Comparison of ENCODE assay signal across 13 mouse cellular contexts in genomic region chr17:12160984-12161764, GRCm38 (mm10). TPM values are rescaled to one million over a fixed set of nuclear protein-coding genes. Genes with fewer than 3 reads are reported as not detected.
A peak's percentile ranks its signal among the peaks of the same experiment; 100 is the strongest.
DNase-seq lines count a peak whose midpoint lies in the region; ATAC-seq lines count a peak whose summit lies in the region.
"Had no signal": no experiment of that assay in that cellular context is flagged by ENCODE, and none has a peak within 500 bp of the region (broad histone marks: within the 10 kb centered on the region; RNA-seq: fewer than 3 reads in every experiment).

No protein-coding gene starts in this region.

- peaks cover 76% of the 10 kb centered on the region for H3K36me3 ChIP-seq in liver, embryonic 12.5 days

- peak; percentile 57 for DNase-seq in gastrocnemius, adult 18-20 months (ENCODE audit: low spot score)
- no peak for DNase-seq in gastrocnemius, adult 8-10 months (ENCODE audit: low spot score in 2 of 2)
- DNase-seq in liver, result no peak
- DNase-seq in adrenal gland, adult 2 months, result peak; percentile 80
- peak; percentile 66 for DNase-seq in lung, postnatal 36 days
- no peak for DNase-seq in spleen, adult 12 weeks (ENCODE audit: low spot score)
- no peak for DNase-seq in retina, embryonic 14.5 days (ENCODE audit: low spot score)
- DNase-seq: right cerebral cortex, postnatal 4 days; thymus, adult 18-20 months had no signal

- no peak for ATAC-seq in liver, embryonic 12.5 days
- ATAC-seq: intestine, postnatal 0 days had no signal

- H3K4me3 ChIP-seq in liver, embryonic 12.5 days, result no peak overlapping the region
- H3K4me3 ChIP-seq: forebrain, embryonic 10.5 days; hindbrain, embryonic 12.5 days had no signal

- H3K9me3 ChIP-seq in liver, embryonic 12.5 days (replicated peaks), result no peaks in the 10 kb centered on the region
- H3K9me3 ChIP-seq: forebrain, embryonic 10.5 days; hindbrain, embryonic 12.5 days had no signal

- peaks cover 56% of the 10 kb centered on the region for H3K4me1 ChIP-seq in liver, embryonic 12.5 days

- H3K27me3 ChIP-seq in liver, embryonic 12.5 days (replicated peaks), result no peaks in the 10 kb centered on the region
- H3K27me3 ChIP-seq: hindbrain, embryonic 12.5 days had no signal

- WGBS in liver, embryonic 12.5 days (ENCODE audit: insufficient replicate concordance), result 88% methylated on average over 13 of the region's 13 CpGs

- H3K9ac ChIP-seq in liver, embryonic 12.5 days, result no peak overlapping the region
- H3K9ac ChIP-seq: hindbrain, embryonic 12.5 days had no signal

- no peak overlapping the region for H3K4me2 ChIP-seq in liver, embryonic 12.5 days
- H3K4me2 ChIP-seq: hindbrain, embryonic 12.5 days had no signal

- H3K27ac ChIP-seq in liver, embryonic 12.5 days, result 0 out of 2 replicates have a peak overlapping the region, but pooled peaks have one; percentile 33
- H3K27ac ChIP-seq: forebrain, embryonic 10.5 days; hindbrain, embryonic 12.5 days had no signal

RNA-seq across cellular contexts. Expression of gene Agpat4, which starts 42.7 kb away (rescaled TPM):
- 1 to 10 TPM; 1.5 to 2.0 TPM for total RNA-seq in gastrocnemius, adult 18-20 months (2021)
- total RNA-seq in gastrocnemius, adult 8-10 months (2022), result 1 to 10 TPM; 1.5 to 1.9 (median 1.8) TPM
- 31.6 and 35.2 TPM in 2 replicates for polyA plus RNA-seq in liver, embryonic 12.5 days (2016; fragmentation: Nextera tagmentation; extraction: Ambion mirVana)
- 10 to 100 TPM; 23.9 to 85.2 TPM for total RNA-seq in adrenal gland, adult 2 months (2021)
- polyA plus RNA-seq in adrenal gland, adult 2 months (2012; rRNA removed), result 13.1 and 20.7 TPM in 2 replicates

Comparison
In these comparisons a context has a peak if more than half of its experiments do, and no peak if none do; other contexts are left out.
1. DNase-seq: peak in gastrocnemius, adult 18-20 months (single experiment), adrenal gland, adult 2 months (single experiment) and lung, postnatal 36 days (single experiment); none in gastrocnemius, adult 8-10 months (0 of 2), liver (single experiment), spleen, adult 12 weeks (single experiment) and retina, embryonic 14.5 days (single experiment).
2. RNA of gene Agpat4, which starts 42.7 kb away (total RNA-seq): 23.9 to 85.2 TPM in adrenal gland, adult 2 months; 1.5 to 2.0 TPM in gastrocnemius, adult 18-20 months and 1.5 to 1.9 TPM in gastrocnemius, adult 8-10 months; every median in the first group is over 4 times any median in the second.